Comparison of ENCODE assay signal across 24 mouse cellular contexts in the genomic region with DNA sequence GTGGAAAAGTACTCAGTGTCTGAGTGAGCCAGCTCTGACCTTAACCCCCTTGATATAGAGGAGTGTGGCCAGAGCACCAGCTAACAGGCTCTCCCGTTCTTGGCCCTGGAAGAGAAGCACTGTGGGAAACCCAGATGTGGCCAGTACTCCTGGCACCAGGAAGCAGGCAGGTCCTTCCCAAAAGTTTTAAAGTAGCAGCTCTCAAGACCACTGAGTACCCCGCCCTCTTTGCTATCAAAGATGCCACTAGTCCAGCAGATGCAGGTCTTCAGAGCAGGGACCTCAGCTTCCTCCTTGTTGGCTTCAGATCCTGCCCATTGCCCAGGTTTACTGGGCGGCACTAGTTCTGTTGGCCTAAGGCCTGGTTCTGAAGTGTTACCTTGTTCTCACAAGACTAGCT.
"Had no signal": no experiment of that assay in that cellular context is flagged by ENCODE, and none has a peak within 500 bp of the region (broad histone marks: within the 10 kb centered on the region; RNA-seq: fewer than 3 reads in every experiment).

No protein-coding gene starts in this region.

- H3K9ac ChIP-seq: heart, embryonic 13.5 days; heart, embryonic 15.5 days; hindbrain, embryonic 13.5 days; hindbrain, embryonic 15.5 days; kidney, embryonic 15.5 days; limb, embryonic 13.5 days; limb, embryonic 15.5 days; liver, embryonic 12.5 days had no signal

- H3K4me3 ChIP-seq: heart, embryonic 10.5 days; heart, embryonic 13.5 days; heart, embryonic 15.5 days; hindbrain, embryonic 13.5 days; hindbrain, embryonic 15.5 days; kidney, embryonic 15.5 days; limb, embryonic 13.5 days; limb, embryonic 15.5 days; liver, embryonic 12.5 days had no signal

- H3K36me3 ChIP-seq: heart, embryonic 10.5 days; heart, embryonic 13.5 days; heart, embryonic 15.5 days; hindbrain, embryonic 13.5 days; hindbrain, embryonic 15.5 days; kidney, embryonic 15.5 days; limb, embryonic 13.5 days; limb, embryonic 15.5 days; liver, embryonic 12.5 days had no signal

- H3K27ac ChIP-seq: heart, embryonic 10.5 days; heart, embryonic 13.5 days; heart, embryonic 15.5 days; hindbrain, embryonic 13.5 days; hindbrain, embryonic 15.5 days; hindbrain, postnatal 0 days; kidney, embryonic 15.5 days; kidney, postnatal 0 days; limb, embryonic 13.5 days; limb, embryonic 15.5 days; liver, embryonic 12.5 days had no signal

- H3K9me3 ChIP-seq: heart, embryonic 10.5 days; heart, embryonic 13.5 days; heart, embryonic 15.5 days; hindbrain, embryonic 13.5 days; hindbrain, embryonic 15.5 days; kidney, embryonic 15.5 days; limb, embryonic 13.5 days; limb, embryonic 15.5 days; liver, embryonic 12.5 days had no signal

- DNase-seq: gastrocnemius, postnatal 14 days; gastrocnemius, postnatal 36 days; heart, adult 18-20 months; heart, postnatal 14 days; heart, postnatal 36 days; kidney, adult 11 months; kidney, adult 2 months; kidney, adult 9 months; kidney, postnatal 14 days; kidney, postnatal 36 days; layer of hippocampus, postnatal 36 days; left cerebral cortex, postnatal 4 days had no signal

- H3K4me2 ChIP-seq: heart, embryonic 13.5 days; heart, embryonic 15.5 days; hindbrain, embryonic 13.5 days; hindbrain, embryonic 15.5 days; kidney, embryonic 15.5 days; limb, embryonic 13.5 days; limb, embryonic 15.5 days; liver, embryonic 12.5 days had no signal

- H3K4me1 ChIP-seq: liver, embryonic 12.5 days had no signal

- ATAC-seq: hindbrain, postnatal 0 days; intestine, embryonic 16.5 days; liver, embryonic 12.5 days had no signal
